Mouse (Mus musculus) cerebellum, adult 18-20 months (tissue): ENCODE results near the gene Omp.

ENCODE experiments used
- DNase-seq, 2 experiments: peaks; one replicate each; pipeline ENCODE4 v3.0.0; 2021

The Omp gene

GRCm38 (mm10) chr7:98095852-98096251 lies 49.5 kb downstream of the Omp start:
- DNase-seq, result no peak
